Mouse (Mus musculus) E14TG2a.4 (cell line): Measurements from ENCODE around the gene Srgap2.

Source experiments
- CTCF ChIP-seq: conservative IDR thresholded peaks from 2 replicates; pipeline ENCODE4 v1.5.1; 2014; ENCODE audit warnings: low read length
- NANOG ChIP-seq: IDR thresholded peaks from 2 replicates; pipeline ENCODE4 v1.6.1; 2014; ENCODE audit warnings: borderline replicate concordance, low read length, mixed read lengths

DNA sequence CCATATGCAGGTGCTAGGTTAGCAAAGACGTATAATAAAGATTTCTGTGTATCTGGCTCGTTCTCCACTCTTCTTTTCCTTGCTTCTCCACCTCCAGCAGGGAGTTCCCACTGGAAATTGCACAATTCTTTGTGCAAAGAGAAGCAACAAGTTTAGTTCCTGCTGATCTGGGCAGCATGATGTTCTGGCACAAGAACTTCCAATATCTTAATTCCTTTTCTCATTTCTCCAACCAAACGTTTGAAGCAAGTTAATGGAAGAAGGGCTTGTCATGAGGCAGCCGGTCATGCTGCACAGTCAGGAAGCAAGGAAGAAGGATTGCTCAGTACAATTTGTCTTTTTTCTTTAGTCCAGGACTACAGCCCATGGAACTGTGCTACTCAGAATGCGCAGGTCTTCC is 78.8 kb downstream of the Srgap2 start:
- TF ChIP-seq CTCF, result no peak
- TF ChIP-seq NANOG, result no peak
